Mouse (Mus musculus) forebrain, embryonic 16.5 days (tissue): ENCODE results near the gene Cfap20. TPM values are rescaled to one million over a fixed set of nuclear protein-coding genes. Genes with fewer than 3 reads are reported as not detected.

ENCODE experiments used
- ATAC-seq: fragments of 200-750 bp; cut with Nextera tagmentation; 2 replicates; pipeline ENCODE4 v1.8.0; 2017; ENCODE audit warnings: mild to moderate bottlenecking, moderate library complexity
- H3K27ac ChIP-seq: fragments of 300-500 bp; sonication (generic); 2 replicates; pipeline ENCODE4 v1.5.1; 2014; ENCODE audit warnings: low read length, control low read depth
- H3K27me3 ChIP-seq: fragments of 300-500 bp; sonication (generic); replicated peaks from 2 replicates; pipeline ENCODE4 v1.6.1; 2014; ENCODE audit warnings: low read length; ENCODE audit not compliant: control insufficient read depth, insufficient read depth
- H3K36me3 ChIP-seq: fragments of 300-500 bp; sonication (generic); 2 replicates; pipeline ENCODE4 v1.6.1; 2014; ENCODE audit not compliant: control insufficient read depth, insufficient read depth
- H3K4me1 ChIP-seq: fragments of 300-500 bp; sonication (generic); replicated peaks from 2 replicates; pipeline ENCODE4 v1.6.1; 2014; ENCODE audit warnings: low read length; ENCODE audit not compliant: control insufficient read depth, insufficient read depth
- H3K4me2 ChIP-seq: fragments of 300-500 bp; sonication (generic); 2 replicates; pipeline ENCODE4 v1.6.1; 2014; ENCODE audit warnings: mild to moderate bottlenecking, low read length, control low read depth
- H3K4me3 ChIP-seq: fragments of 300-500 bp; sonication (generic); replicated peaks from 2 replicates; pipeline ENCODE4 v1.5.1; 2014; ENCODE audit warnings: mild to moderate bottlenecking, low read length, control low read depth
- H3K9ac ChIP-seq: fragments of 300-500 bp; sonication (generic); replicated peaks from 2 replicates; pipeline ENCODE4 v1.6.1; 2014; ENCODE audit warnings: low read depth, low read length, control low read depth
- H3K9me3 ChIP-seq: fragments of 300-500 bp; sonication (generic); 2 replicates; pipeline ENCODE4 v1.6.1; 2016; ENCODE audit warnings: low read length; ENCODE audit not compliant: control insufficient read depth
- WGBS: fragments of 180-500 bp; shearing (Covaris S2); extraction: QIAGEN DNeasy Blood & Tissue Kit; methylation state at CpG from one replicate; pipeline ENCODE4 v1.1.7; 2014; 5-methylcytosine and 5-hydroxymethylcytosine counted together
- polyA plus RNA-seq: library from polyadenylated mRNA; unstranded; fragments of >200 nt; fragmentation: Nextera tagmentation; extraction: Ambion mirVana; gene quantifications from 2 replicates; pipeline ENCODE4 v1.2.1, GENCODE M21; 2015

Cfap20 gene
- polyA plus RNA-seq, 1 experiment from 2014 or later = 141 TPM

DNA sequence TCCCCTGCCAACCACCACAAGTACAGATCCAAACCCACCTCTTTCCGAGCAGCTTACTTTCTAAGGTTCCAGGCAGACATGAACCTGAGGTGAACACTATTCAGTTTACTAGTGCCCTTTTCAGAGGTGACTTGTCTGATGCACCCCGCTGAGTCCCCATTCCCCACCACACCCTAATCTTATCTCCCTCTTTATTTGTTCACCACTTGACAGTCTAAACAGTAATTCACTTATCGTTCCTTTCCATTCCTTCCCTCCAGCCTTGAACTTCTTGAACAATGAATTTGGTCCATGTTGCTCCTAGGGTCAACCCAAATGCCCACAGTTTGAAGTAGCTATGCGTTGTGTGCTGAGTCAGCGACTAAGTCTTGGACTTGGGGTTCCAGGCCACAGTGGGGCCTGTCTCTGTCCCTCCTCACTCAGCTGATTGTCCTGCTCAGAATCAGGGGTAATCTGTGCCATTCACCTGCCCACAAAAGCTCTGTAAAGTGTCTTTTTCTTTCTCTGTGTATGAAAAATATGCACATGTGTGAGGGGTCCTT, 5.6 kb upstream of the Cfap20 start:
- Histone ChIP-seq H3K27ac (no peak overlapping the region), H3K4me3 (no peak overlapping the region), H3K4me2 (no peak overlapping the region), H3K9ac (no peak overlapping the region), H3K36me3 (no peaks in the 10 kb centered on the region), H3K9me3 (no peaks in the 10 kb centered on the region), H3K4me1 (no peaks in the 10 kb centered on the region; the same call in 1 of the 2 replicates), H3K27me3 (no peaks in the 10 kb centered on the region)
- 87% methylated on average over 5 of the region's 5 CpGs for WGBS
- ATAC-seq = no peak

DNA sequence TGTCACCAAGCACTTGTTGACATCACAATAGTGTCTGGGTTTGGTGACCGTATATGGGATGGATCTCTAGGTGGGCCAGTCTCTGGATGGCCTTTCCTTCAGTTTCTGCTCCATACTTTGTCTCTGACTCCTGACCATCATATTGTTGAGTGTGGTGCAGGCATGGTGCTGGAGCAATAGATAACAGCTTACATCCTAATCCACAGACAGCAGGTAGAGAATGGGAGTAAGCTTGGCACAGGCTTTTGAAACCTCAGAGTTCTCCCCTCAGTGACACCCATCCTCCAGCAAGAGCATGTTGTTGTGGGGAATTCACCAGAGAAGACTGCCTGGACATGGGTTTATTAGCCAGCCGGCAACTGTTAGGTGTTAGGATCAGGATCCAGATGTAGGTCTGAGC, 4.8 kb upstream of the Cfap20 start:
- WGBS = 95% methylated on average over 2 of the region's 2 CpGs
- no peak overlapping the region for H3K4me2 ChIP-seq
- ATAC-seq = no peak
- H3K4me3 ChIP-seq = no peak overlapping the region
- H3K27ac ChIP-seq = no peak overlapping the region
- no peaks in the 10 kb centered on the region for H3K27me3 ChIP-seq
- H3K4me1 ChIP-seq = no peaks in the 10 kb centered on the region; the same call in 1 of the 2 replicates
- H3K36me3 ChIP-seq = no peaks in the 10 kb centered on the region
- no peak overlapping the region for H3K9ac ChIP-seq
- H3K9me3 ChIP-seq = no peaks in the 10 kb centered on the region

DNA sequence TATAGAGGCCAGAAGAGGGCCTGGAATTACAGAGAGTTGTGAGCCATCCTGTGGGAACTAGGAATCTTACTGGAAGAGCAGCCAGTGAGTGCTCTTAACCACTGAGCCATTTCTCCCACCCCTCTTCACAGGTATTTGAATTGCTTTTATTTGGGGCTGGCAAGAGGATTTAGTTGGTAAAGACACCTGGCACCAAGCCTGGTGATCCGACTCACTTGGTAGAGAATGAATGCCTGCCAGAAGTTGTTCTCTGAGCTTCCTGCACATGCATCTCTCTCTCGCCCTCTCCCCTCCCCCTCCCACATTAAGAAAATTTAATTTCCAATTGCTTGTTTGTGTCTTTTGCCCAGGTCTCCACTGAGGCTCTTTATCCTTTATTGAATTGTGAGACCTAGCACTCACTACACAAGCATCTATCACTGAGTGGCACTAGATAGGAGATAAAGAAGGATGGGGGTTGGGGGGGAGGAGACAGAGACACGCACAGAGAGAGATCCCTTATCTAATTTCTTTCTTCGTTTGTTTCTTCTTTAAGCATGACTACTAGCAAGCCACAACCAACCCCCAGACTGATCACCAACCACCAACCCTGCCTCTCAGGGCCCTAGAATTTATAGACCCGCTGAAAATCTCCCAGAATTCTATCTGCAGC, 2.8 kb upstream of the Cfap20 start:
- H3K9me3 ChIP-seq = no peaks in the 10 kb centered on the region

DNA sequence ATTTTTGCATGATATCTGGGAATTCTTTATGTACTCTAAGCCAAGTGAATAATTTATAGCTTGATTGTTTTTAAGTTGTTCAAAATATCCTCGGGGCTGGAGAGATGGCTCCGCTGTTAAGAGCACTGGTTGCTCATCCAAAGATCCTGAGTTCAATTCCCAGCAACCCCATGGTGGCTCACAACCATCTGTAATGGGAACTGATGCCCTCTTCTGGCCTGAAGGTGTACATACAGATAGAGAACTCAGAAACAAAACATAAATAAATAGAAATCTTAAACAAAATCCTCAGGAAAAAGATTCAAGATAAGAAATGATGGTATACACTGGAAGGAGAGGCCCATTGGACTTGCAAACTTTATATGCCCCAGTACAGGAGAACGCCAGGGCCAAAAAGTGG, 1.3 kb upstream of the Cfap20 start:
- no peaks in the 10 kb centered on the region for H3K27me3 ChIP-seq

More for the DNA sequence above, 2.8 kb upstream of the Cfap20 start:
- Histone ChIP-seq H3K4me1 (peaks cover 15% of the 10 kb centered on the region), H3K4me2 (no peak overlapping the region), H3K4me3 (no peak overlapping the region), H3K27ac (no peak overlapping the region), H3K9ac (no peak overlapping the region), H3K36me3 (no peaks in the 10 kb centered on the region), H3K27me3 (no peaks in the 10 kb centered on the region)
- 42% methylated on average over 5 of the region's 5 CpGs for WGBS
- no peak for ATAC-seq

DNA sequence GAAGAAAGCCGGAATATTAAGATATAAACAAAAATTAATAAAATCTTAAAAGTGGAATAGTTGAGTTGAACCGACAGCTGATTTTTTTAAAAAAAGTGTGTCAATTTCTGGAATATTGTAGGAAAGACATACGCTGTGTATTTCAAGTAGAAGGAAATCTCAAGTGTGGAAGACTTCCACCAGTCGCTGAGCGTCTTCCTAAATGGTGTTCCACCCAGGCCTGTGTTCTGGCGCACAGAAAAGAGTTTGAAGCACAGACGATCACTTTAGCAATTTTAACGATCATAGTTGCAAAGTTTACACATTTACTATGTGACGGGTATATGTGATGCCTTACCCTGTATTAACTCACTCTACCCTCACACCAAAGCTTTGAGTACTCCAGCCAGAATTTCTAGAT, 802 bp upstream of the Cfap20 start:
- Histone ChIP-seq H3K4me2 (peak overlapping the region; percentile 52), H3K4me3 (no peak overlapping the region), H3K36me3 (no peaks in the 10 kb centered on the region), H3K27ac (no peak overlapping the region; the same call in 1 of the 2 replicates), H3K9me3 (no peaks in the 10 kb centered on the region), H3K27me3 (no peaks in the 10 kb centered on the region), H3K4me1 (peaks cover 27% of the 10 kb centered on the region), H3K9ac (no peak overlapping the region)
- 77% methylated on average over 9 of the region's 9 CpGs for WGBS
- no peak for ATAC-seq

More for the DNA sequence above, 1.3 kb upstream of the Cfap20 start:
- no peaks in the 10 kb centered on the region for H3K9me3 ChIP-seq
- no peak for ATAC-seq
- no peak overlapping the region for H3K27ac ChIP-seq
- peaks cover 24% of the 10 kb centered on the region for H3K4me1 ChIP-seq
- no peak overlapping the region for H3K4me2 ChIP-seq
- 88% methylated on average over 3 of the region's 3 CpGs for WGBS
- H3K4me3 ChIP-seq = no peak overlapping the region
- H3K9ac ChIP-seq = no peak overlapping the region
- H3K36me3 ChIP-seq = no peaks in the 10 kb centered on the region

DNA sequence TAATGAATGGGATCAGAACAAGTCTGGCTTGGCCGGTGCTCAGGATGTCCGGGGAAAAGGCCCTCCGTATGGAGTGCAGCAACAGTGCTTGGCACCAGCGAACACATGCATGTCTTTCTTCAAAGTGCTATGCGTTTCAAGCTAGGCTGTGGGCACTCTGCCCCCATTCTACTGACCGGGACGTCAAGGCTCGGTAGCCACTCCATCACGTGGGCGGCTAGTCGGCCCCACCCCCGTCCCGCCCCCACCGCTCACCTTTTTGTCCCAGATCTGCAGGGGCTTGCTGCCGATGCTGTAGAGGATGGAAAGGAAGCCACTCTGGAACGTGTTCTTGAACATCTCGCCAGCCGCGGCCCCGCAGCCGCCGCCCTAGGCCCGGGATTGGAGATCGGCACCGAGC, 436 bp downstream of the Cfap20 start:
- Histone ChIP-seq H3K27ac (peak overlapping the region; percentile 83), H3K9me3 (no peaks in the 10 kb centered on the region), H3K4me3 (peak overlapping the region; percentile 63), H3K36me3 (no peaks in the 10 kb centered on the region), H3K4me1 (peaks cover 40% of the 10 kb centered on the region), H3K9ac (peak overlapping the region; percentile 69), H3K4me2 (peak overlapping the region; percentile 80), H3K27me3 (no peaks in the 10 kb centered on the region)
- under 1% methylated on average over 25 of the region's 25 CpGs for WGBS
- ATAC-seq = no peak; the same call in 1 of the 2 replicates

DNA sequence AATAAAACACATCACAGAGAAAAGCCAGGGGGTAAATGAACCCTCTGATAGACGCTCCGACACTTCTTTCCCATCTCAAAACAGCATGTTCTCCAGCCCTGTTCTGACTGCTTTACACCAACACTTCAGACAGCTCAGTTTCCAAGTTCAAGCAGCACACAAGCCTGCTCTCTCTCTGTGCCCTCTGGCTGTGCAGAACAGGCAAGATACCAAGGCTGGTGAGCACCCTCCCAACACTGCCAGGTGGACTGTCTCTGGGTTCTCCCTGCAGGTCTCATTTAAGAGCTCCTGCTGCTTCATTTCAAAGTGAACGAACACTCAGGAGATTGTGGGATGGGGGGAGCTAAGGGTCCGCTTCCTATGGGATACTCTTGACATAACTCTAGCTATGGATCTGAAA, 1.5 kb downstream of the Cfap20 start:
- H3K9me3 ChIP-seq = no peaks in the 10 kb centered on the region
- no peaks in the 10 kb centered on the region for H3K36me3 ChIP-seq
- peaks cover 49% of the 10 kb centered on the region for H3K4me1 ChIP-seq
- H3K4me2 ChIP-seq = peak overlapping the region; percentile 80
- no peaks in the 10 kb centered on the region for H3K27me3 ChIP-seq
- 45% methylated on average over 4 of the region's 4 CpGs for WGBS
- peak overlapping the region; percentile 63 for H3K4me3 ChIP-seq
- ATAC-seq = no peak
- peak overlapping the region; percentile 69; the same call in 1 of the 2 replicates for H3K9ac ChIP-seq
- H3K27ac ChIP-seq = no peak overlapping the region

DNA sequence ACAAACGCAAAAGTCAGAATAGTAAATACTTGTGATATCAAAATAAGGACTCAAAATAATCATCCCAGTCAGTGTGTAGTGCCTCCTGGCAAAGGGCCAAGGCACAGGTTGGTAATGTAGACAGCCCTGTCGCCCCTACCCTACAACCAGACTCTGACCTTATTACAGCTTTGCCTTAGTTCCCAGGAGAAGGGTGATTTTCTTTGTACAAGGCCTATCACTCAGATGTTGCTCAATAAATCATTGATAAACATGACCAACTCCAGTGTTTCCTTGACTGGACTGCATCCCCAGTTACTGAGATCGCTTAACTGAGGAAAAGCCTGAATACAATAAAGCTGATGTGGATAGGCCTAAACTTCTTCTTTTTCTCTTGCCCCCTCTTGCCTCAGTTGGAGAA, 2.2 kb downstream of the Cfap20 start:
- ATAC-seq = no peak
- Histone ChIP-seq H3K9me3 (no peaks in the 10 kb centered on the region), H3K4me2 (peak overlapping the region; percentile 80), H3K4me1 (peaks cover 55% of the 10 kb centered on the region), H3K4me3 (no peak overlapping the region), H3K27ac (no peak overlapping the region), H3K36me3 (no peaks in the 10 kb centered on the region), H3K27me3 (no peaks in the 10 kb centered on the region), H3K9ac (no peak overlapping the region)
- 55% methylated on average over 3 of the region's 3 CpGs for WGBS

DNA sequence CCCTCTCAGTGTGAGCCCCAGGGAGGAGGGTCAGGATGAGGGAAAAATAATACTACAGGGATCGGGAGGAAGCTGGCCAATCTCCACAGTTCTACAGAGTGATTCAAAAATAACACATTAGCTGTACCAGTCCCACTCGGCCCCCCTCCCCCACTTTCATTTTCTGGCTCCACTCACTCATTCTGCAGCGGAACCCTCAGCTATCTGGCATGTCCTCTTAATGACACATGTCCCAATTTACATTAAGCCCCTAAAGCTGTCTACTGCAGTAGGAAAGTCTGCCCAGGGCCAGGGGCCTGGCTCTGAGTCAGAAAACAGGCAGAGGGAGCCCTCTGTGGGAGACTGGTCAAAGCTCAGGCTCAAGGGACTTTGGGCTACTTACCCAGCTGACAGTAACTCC, 4.7 kb downstream of the Cfap20 start:
- 2% methylated on average over 3 of the region's 3 CpGs for WGBS
- Histone ChIP-seq H3K9ac (no peak overlapping the region), H3K27me3 (no peaks in the 10 kb centered on the region), H3K4me2 (peak overlapping the region; percentile 36), H3K4me1 (peaks cover 68% of the 10 kb centered on the region), H3K9me3 (no peaks in the 10 kb centered on the region), H3K4me3 (no peak overlapping the region), H3K36me3 (no peaks in the 10 kb centered on the region), H3K27ac (peak overlapping the region; percentile 54)
- peak; percentile 45 for ATAC-seq
